Mouse (Mus musculus) right cerebral cortex, adult 18-20 months (tissue): Measurements from ENCODE around the gene Gadd45a.
A peak's percentile ranks its signal among the peaks of the same experiment; 100 is the strongest.

ENCODE experiments used
- DNase-seq: peaks from one replicate; pipeline ENCODE4 v3.0.0; 2022; ENCODE audit warnings: mixed read lengths

The Gadd45a gene

DNA sequence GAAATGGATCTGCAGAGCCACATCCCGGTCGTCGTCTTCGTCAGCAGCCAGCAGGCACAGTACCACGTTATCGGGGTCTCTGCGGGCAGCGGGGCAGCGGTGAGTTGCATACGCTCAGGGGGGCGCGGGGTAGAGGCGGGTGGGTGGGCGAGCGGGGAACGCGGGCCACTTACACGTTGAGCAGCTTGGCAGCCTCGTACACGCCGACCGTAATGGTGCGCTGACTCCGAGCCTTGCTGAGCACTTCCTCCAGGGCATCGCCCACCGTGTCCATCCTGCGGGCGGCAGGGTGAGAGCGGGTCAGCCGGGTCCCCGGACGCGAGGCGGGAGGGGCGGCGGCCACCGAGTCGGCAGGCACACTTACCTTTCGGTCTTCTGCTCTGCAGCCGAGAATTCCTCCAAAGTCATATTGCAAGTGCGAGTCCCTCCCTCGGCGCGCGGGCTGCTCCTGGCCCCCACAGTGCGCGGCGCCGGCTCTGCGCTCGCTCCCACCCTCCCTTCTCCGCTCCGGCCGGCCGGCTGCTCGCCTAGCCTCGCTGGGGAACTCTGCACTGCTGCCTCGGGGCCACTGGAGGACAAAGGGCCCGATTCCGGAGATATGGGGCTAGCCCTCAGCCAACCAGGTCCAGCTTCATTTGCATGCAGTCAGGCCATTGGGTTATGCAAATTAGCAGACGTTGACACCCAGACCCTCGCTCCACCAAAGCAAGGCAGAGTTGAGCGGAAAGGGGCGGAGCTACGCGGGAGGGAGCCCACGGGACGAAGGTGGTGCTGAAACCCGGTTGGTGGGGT is at the start of gene Gadd45a:
Gene Gadd45a (minus strand): TSS at position 621 of the 792 bp plus-strand sequence.
- peak; percentile 92 for DNase-seq

DNA sequence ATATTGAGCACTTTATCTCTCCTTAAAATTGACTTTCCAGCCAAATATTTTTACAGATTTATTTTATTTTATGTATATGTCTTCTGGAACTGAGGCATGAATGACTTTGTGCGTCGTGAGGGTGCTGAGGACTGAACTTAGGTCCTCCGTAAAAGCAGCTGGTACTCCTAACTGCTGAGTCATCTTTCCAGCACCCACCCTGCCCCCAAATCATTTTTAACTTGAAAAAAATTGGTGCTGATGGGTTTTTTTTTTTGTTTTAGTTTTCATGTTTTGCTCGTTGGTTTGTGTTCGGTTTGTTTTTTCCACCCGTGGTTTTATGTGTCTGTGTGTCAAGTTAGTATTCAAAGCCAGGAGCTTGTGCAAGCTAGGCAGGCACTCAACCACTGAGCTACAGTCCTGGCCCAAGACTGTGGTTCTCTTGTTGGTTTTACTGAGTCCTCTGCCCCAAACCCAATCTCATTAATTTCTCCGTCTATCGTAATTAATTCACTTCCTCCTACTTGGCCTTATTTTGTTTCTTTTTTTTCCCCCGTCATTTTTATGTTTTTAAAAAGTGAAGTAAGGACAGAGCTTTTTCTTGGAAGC is 48.7 kb upstream of the Gadd45a start:
- no peak for DNase-seq

DNA sequence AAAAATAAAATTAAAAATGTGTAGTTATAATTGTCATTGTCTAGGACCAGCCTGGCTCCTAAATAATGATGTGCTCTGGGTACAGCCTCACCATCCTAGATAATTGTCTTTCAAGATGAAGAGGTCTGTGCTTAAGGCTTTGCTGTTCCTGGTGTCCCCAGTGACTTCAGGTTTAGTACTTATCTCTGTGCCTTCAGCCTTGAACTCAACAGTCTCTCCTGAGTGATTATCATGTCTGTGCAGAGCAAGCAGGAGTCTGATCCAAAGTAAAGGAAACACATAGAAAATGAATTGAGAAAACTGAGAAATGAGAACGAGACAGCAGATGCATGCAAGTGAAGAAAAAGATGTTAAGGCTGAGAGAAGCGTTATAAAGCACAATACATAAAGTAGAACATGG is 47.2 kb upstream of the Gadd45a start:
- no peak for DNase-seq

DNA sequence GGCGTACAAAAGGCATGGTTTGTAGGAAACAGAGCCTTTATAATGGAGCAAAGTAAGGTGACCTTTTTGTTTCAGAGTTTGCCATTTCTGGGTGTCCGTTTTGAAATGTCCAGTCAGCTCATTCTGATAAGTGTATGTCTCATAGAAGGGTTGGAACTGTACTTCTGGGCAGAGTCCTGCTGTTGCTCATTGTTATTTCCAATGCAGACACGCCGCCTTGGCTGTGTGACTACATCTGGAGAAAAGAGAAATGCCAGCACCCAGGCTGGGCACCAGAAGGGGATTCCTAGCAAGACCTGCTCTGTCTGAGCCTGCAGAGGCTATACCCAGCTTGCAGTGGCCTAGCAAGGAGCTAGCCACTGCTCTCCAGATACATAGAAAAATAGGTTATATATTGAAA is 43.9 kb upstream of the Gadd45a start:
- no peak for DNase-seq

DNA sequence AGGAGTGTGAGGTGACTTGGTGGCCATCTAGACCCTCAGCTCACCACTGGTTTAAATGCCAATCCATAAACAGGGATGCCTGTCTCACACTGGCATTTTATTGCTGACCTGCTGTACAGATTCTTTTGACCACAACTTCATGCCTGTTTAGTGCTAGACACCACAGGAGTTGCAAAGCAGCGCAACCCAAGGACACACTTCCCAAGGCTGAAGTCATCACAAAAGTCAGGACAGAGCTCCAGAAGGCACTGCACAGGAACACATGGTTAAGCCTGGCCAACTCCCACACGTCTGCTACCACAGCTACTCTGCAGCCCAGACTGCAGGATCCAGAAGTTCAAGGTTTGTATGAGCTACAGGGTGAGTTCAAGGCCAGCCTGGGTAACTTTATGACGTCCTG is 40.8 kb upstream of the Gadd45a start:
- no peak for DNase-seq

DNA sequence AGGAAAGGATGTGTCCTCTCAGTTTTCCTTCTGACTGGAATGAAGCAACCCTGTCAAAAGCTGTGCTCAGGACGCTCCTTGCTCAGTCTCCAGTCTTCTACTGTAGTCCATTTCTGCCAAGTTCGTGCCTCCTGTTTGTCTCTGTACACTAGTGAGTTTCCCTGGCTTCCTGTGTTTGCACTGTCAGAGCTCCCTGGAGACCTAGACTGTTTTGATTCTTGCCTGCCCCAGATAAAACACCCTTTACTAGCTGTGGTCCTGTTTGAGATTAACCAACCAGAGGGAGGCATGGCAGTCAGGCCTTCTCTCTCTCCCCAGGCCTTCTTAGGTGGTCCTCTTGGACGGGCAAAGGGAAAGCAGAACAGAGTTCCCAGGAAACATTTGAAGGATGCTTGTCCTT is 40.2 kb upstream of the Gadd45a start:
- DNase-seq: no peak

- DNase-seq: no peak
Measured at GRCm38 (mm10) chr6:67076348-67076747, 39.1 kb upstream of the Gadd45a start.

GRCm38 (mm10) chr6:67074868-67075267 is 37.6 kb upstream of the Gadd45a start:
- DNase-seq: no peak

DNA sequence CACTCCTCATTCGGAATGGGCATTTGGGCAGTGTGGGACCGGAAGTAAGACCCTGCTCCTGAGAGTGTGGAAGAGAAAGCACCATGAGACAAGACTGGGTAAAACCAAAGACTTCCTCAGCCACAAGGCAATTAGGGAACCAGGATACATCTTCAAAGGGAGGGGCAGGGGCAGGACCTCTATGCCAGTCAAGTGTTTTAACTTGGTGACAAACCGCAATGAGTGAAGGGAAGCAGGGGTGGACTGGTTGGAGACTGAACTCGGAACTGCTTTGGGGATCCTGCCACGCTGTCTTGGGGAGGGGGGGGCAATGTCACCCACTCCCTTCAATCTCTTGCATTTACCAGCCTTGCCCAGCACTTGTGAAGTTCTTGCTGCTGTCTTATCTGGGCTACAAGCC is 36.7 kb upstream of the Gadd45a start:
- no peak for DNase-seq

DNA sequence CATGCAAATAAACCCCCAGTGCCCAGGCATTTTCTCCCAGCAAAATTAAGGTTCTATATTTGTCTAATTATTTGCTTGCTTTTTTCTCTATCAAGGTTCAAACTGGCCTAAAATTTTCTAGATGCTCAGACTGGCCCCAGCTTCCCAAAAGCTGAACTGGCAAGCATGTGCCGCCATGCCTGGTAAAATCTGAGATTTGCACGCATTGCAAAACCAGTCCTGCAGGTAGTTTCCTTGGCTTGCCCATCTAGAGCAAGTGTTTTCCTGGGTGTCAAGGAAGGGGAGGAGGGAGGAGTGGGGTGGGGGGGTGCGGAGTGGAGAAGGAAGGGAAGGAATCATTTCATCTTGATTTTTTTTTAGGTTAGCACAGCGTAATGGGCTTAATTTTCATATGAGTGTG is 36.2 kb upstream of the Gadd45a start:
- DNase-seq: no peak

DNA sequence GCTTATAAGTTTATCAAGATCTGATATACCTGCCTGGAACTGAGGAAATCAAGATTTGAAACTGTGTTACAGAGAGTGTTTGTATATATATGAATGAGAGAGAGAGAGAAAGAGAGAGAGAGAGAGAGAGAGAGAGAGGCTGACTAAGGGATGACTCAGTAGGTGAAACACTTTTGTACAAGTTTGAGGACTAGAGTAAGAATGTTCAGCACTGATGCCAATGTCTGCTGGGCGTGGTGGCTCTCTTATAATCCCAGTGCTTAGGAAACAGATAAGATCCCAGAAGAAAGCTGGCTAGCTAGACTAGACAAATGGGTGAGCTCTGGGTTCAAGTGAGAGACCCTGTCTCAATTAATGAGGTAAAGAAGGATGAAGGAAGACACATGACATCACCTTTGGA is 34.4 kb upstream of the Gadd45a start:
- DNase-seq: no peak

GRCm38 (mm10) chr6:67069800-67070315 is 32.6 kb upstream of the Gadd45a start:
- DNase-seq: no peak

DNA sequence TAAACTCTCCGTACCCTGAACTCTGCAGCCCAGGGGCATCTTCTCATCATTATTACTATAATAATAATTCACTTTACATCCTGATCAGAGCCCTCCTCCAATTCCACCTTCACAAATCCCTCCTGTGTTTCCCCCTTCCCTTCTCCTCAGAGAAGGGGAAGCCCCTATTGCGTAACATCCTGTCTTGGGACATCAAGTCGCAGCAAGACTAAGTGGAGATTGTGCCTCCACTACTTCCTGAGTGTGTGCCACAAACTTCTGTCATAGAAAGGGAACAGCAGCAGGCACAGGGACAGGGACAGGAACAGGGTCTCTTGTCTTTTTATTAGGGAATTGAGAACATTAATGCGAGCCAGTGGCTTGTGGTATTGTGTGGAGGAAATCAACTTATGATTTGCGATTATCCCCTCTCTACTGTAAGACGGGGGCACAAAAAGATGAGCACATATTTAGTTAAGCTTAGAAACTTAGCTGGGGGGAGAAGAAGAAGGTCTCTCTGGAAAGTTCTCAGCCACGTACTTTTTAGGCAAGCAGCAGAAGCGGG is 32.0 kb upstream of the Gadd45a start:
- no peak for DNase-seq

GRCm38 (mm10) chr6:67060057-67060456 is 22.8 kb upstream of the Gadd45a start:
- DNase-seq: no peak

DNA sequence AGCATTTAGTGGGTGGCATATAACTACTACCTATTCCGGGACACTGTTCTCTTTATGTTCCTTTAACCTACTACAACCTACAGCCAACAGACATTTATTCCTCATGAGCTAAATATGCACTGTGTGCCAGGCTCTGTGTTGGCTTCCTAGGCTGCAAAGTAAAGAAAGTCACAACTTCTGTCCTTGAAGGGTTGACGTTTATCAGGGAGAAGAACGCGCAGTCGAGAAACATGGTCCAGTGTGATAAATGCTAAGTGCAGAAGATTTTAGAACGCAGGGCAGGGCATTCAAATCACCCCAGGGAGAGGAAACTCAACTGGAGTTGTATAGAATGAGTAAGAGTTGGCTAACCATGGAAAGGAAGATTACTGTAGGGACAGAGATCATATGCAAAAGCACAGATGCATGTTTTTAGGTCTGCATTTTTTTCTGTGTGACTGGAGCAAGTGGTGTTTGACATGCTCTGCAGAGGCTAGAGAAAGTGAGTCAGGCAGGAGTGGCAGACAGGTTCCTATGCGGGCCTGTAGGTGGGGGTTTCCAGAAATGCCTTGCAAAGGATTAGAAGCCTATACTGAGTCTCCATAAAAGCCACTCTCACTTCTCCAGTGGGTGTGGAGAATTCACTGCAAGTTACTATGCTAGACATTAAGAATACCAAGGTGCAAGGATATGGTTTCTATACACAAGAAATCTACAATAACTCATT is 20.9 kb upstream of the Gadd45a start:
- no peak for DNase-seq

GRCm38 (mm10) chr6:67057574-67057973 is 20.3 kb upstream of the Gadd45a start:
- no peak for DNase-seq

GRCm38 (mm10) chr6:67056889-67057564 is 19.8 kb upstream of the Gadd45a start:
- no peak for DNase-seq

DNA sequence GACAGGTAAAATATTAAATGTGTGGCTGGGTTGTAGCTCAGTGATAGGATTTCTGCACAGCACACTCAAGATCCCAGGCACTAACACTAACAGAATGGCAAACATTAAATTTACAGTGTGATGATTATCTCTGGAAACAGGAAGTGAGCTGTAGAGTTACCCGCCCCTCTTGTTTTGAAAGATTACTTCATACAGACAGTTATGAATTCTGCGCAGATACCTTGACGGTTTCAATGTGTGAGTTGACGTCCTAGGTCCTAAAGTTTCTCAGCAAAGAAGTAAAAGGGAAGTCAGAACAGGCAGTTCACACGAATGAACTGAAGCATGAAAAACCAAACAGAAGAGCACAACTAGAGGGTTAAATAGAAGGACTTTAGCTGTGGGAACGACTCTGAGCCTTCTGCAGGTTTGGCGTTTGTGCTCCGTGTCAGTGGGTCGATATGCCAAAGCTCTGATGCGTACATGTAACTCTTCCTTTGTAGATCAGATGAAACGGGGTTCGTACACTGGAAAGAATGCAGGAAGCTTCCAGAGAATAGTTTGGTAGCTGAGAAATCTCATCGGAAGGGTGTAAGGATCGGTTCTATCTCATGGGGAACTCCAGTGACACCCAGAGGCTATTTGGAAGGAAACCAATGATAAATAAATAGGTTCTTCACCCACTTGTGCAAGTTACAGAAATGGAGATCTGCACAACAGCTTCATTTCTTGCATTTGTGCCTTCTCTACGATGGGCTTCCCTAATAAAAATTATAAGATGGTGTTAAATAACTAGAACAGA is 19.0 kb upstream of the Gadd45a start:
- no peak for DNase-seq

- DNase-seq: no peak
Measured at GRCm38 (mm10) chr6:67050063-67050462, 12.8 kb upstream of the Gadd45a start.

DNA sequence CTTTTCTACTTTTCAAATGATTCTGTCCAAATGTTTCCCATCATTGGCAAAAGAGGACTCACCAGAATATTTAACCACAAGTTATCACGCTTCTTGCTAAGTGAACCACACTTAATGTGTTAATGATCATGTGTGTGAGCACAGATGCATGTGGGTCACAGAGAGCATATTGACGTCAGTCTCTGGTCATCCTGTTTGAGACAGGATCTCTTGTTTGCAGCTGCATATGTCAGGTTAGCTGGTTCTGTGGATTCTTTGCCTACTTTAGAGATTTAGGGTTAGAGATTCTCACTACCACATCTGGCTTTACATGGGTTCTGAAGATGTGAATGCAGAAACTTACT is 12.4 kb upstream of the Gadd45a start:
- no peak for DNase-seq

DNA sequence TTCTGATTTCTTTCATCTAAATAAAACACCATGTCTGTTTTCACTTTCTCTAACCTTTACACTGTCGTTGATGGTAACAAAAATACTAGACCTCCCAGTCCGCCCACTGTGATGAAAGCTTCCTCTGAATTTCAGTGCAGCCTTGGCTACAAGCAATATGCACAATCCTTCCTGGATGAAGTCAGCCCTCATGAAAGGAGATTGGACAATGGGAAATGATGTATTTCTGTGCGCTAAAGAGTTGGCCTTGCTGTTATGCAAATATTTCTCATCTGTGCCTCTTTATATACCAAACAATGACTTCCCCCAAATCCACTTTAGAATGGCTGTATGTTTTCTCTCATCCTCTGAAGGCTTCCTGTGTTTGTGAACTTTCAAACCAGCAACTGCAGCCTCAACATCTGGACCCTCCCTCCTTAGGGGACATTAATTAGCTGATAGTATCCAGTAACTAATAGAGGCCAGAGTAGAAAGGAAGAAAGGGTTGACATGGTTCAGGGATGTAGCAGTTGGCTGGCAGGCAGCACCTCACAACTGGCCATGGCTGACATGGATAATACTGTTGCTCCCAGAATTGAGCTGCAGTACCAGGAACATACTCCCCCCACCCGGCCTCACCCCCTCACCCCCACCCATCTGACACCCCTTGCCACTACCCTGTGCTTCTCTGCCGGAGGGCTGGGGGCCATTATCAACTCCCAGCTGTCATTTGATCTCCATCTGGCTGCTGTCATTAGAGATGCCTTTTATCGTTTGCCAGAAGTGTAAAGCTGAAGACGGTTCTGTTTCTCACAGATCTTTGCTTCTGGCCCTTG is 11.8 kb upstream of the Gadd45a start:
- DNase-seq: no peak
